Mouse (Mus musculus): ENCODE data around the gene Mvb12b. TPM values are rescaled to one million over a fixed set of nuclear protein-coding genes. Genes with fewer than 3 reads are reported as not detected.

The Mvb12b gene
- polyA plus RNA-seq, 1 experiment from 2014 or later, result 28.8 TPM

Other genes starting within 250 kb of the Mvb12b start
- 2.5 and 7.7 TPM in 2 replicates for gene Lmx1b, start 247.4 kb downstream of the Mvb12b start, polyA plus RNA-seq (2016; fragmentation: Nextera tagmentation; extraction: Ambion mirVana)